Mouse (Mus musculus) liver, adult 2 months (tissue): ENCODE results near the gene Gpank1.

Source experiments
- CTCF ChIP-seq: fragments of 200-500 bp; IDR thresholded peaks from 2 replicates; pipeline ENCODE4 v1.5.1; 2011; ENCODE audit warnings: low read depth, low read length, control low read depth
- POLR2A ChIP-seq: fragments of 200-500 bp; IDR thresholded peaks from 2 replicates; pipeline ENCODE4 v1.6.1; 2011; ENCODE audit warnings: low read length, control low read depth; ENCODE audit not compliant: insufficient read depth; ENCODE audit errors: extremely low read depth

GRCm38 (mm10) chr17:35156461-35157200, 35.4 kb downstream of the Gpank1 start:
- TF ChIP-seq POLR2A = no peak
- no peak for TF ChIP-seq CTCF
